Mouse (Mus musculus) liver, postnatal 0 days (tissue): ENCODE data around the gene Mapk11.

Source experiments
- CTCF ChIP-seq: sonication (generic); IDR thresholded peaks from 2 replicates; pipeline ENCODE4 v1.5.1; 2016; ENCODE audit warnings: antibody characterized with exemption, low read depth
- EP300 ChIP-seq: IDR thresholded peaks from 2 replicates; pipeline ENCODE4 v1.6.1; 2016; ENCODE audit warnings: antibody characterized with exemption, low read depth, mild to moderate bottlenecking

- TF ChIP-seq CTCF (peak; percentile 97), EP300 (peak; percentile 38; the same call in 1 of the 2 replicates)
Measured at GRCm38 (mm10) chr15:89196313-89196706, 46.9 kb upstream of the Mapk11 start, which contains the start of gene Dennd6b.
